In the genomic region with DNA sequence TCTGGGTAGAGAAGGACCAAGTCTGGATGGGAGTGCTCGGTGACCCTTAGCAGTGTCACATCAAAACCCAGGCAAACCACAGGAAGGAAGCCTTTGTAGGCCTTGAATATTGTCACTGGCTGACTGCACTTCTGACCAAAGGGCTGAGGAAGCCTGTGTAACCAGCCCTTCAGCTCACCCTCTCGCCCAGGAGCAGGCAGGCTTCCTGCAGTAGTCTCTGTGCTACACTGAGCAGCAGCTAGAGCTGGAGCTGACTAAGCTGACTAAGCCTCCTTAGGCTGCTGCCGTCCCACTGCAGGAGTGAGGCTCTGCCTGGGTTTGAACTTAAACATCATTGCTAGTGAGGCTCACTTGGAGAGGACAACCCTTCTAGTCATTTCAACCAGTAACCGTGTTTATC, we compare ENCODE assay signal across 19 mouse cellular contexts. TPM values are rescaled to one million over a fixed set of nuclear protein-coding genes. Genes with fewer than 3 reads are reported as not detected.
DNase-seq lines count a peak whose midpoint lies in the region; ATAC-seq and TF ChIP-seq lines count a peak whose summit lies in the region.
"Had no signal": no experiment of that assay in that cellular context is flagged by ENCODE, and none has a peak within 500 bp of the region (broad histone marks: within the 10 kb centered on the region; RNA-seq: fewer than 3 reads in every experiment).

No protein-coding gene starts in this region.

- no peak for TF ChIP-seq EP300 in liver, postnatal 0 days (IDR thresholded peaks at IDR 0.05; ENCODE audit: low read depth)

- no peak overlapping the region for H3K4me3 ChIP-seq in embryonic facial prominence, embryonic 15.5 days (replicated peaks)
- H3K4me3 ChIP-seq in embryonic facial prominence, embryonic 10.5 days: no peak overlapping the region
- H3K4me3 ChIP-seq in liver, embryonic 12.5 days: no peak overlapping the region
- H3K4me3 ChIP-seq in liver, postnatal 0 days (ENCODE audit: low read depth, low read length): no peak overlapping the region
- H3K4me3 ChIP-seq in limb, embryonic 15.5 days: no peak overlapping the region
- H3K4me3 ChIP-seq: heart, adult 2 months; heart, embryonic 15.5 days; liver, embryonic 13.5 days had no signal

- H3K27me3 ChIP-seq in embryonic facial prominence, embryonic 15.5 days: no peaks in the 10 kb centered on the region
- no peaks in the 10 kb centered on the region for H3K27me3 ChIP-seq in embryonic facial prominence, embryonic 10.5 days (replicated peaks; ENCODE audit: low read depth, poor library complexity, severe bottlenecking)
- H3K27me3 ChIP-seq in liver, embryonic 12.5 days (replicated peaks): no peaks in the 10 kb centered on the region
- H3K27me3 ChIP-seq in liver, postnatal 0 days (ENCODE audit: insufficient read depth, low read length): no peaks in the 10 kb centered on the region
- H3K27me3 ChIP-seq in limb, embryonic 15.5 days: no peaks in the 10 kb centered on the region
- H3K27me3 ChIP-seq: heart, embryonic 15.5 days; liver, embryonic 13.5 days had no signal

- H3K9me3 ChIP-seq in embryonic facial prominence, embryonic 15.5 days (replicated peaks): no peaks in the 10 kb centered on the region
- no peaks in the 10 kb centered on the region for H3K9me3 ChIP-seq in embryonic facial prominence, embryonic 10.5 days
- H3K9me3 ChIP-seq in liver, embryonic 12.5 days (replicated peaks): no peaks in the 10 kb centered on the region
- H3K9me3 ChIP-seq in liver, postnatal 0 days (ENCODE audit: low read length): no peaks in the 10 kb centered on the region
- no peaks in the 10 kb centered on the region for H3K9me3 ChIP-seq in limb, embryonic 15.5 days
- H3K9me3 ChIP-seq: heart, embryonic 15.5 days; liver, embryonic 13.5 days had no signal

- 0 out of 2 replicates have a peak overlapping the region, but pooled peaks have one; percentile 9 for H3K27ac ChIP-seq in embryonic facial prominence, embryonic 15.5 days (replicated peaks)
- no peak overlapping the region for H3K27ac ChIP-seq in embryonic facial prominence, embryonic 10.5 days (replicated peaks)
- H3K27ac ChIP-seq in liver, embryonic 12.5 days: 0 out of 2 replicates have a peak overlapping the region, but pooled peaks have one; percentile 33
- H3K27ac ChIP-seq in liver, postnatal 0 days (ENCODE audit: low read depth): no peak overlapping the region
- H3K27ac ChIP-seq in limb, embryonic 15.5 days: peak overlapping the region; percentile 29
- H3K27ac ChIP-seq: heart, embryonic 15.5 days had no signal

- peaks cover 42% of the 10 kb centered on the region for H3K4me1 ChIP-seq in embryonic facial prominence, embryonic 15.5 days
- 0 out of 2 replicates have a peak, but pooled peaks cover 4% of the 10 kb centered on the region for H3K4me1 ChIP-seq in embryonic facial prominence, embryonic 10.5 days
- peaks cover 38% of the 10 kb centered on the region for H3K4me1 ChIP-seq in liver, embryonic 12.5 days
- H3K4me1 ChIP-seq in liver, postnatal 0 days (ENCODE audit: insufficient read depth): peaks cover 12% of the 10 kb centered on the region; the same call in 1 of the 2 replicates
- H3K4me1 ChIP-seq in limb, embryonic 15.5 days: peaks cover 34% of the 10 kb centered on the region

- intact Hi-C loops in heart, postnatal 25 days (cut with DNase I): no loop called here

- no peak for TF ChIP-seq CTCF in liver, postnatal 0 days (IDR thresholded peaks at IDR 0.05; ENCODE audit: low read depth)

- no peak for ATAC-seq in embryonic facial prominence, embryonic 15.5 days (ENCODE audit: insufficient number of reproducible peaks, low FRiP score, low TSS enrichment, low read depth)
- ATAC-seq in liver, embryonic 12.5 days: no peak
- no peak for ATAC-seq in liver, postnatal 0 days
- ATAC-seq in limb, embryonic 15.5 days (ENCODE audit: insufficient number of reproducible peaks, low FRiP score, low TSS enrichment, low read depth): no peak
- ATAC-seq: forebrain, postnatal 0 days; inflammation-experienced regulatory T-cells, adult 6 months had no signal

- 71% methylated on average over 4 of the region's 4 CpGs for WGBS in embryonic facial prominence, embryonic 15.5 days
- WGBS in embryonic facial prominence, embryonic 10.5 days: 88% methylated on average over 4 of the region's 4 CpGs
- WGBS in liver, embryonic 12.5 days (ENCODE audit: insufficient replicate concordance): 37% methylated on average over 4 of the region's 4 CpGs
- 47% methylated on average over 4 of the region's 4 CpGs for WGBS in liver, postnatal 0 days (ENCODE audit: insufficient replicate concordance)
- 65% methylated on average over 4 of the region's 4 CpGs for WGBS in limb, embryonic 15.5 days

- no peak overlapping the region for H3K4me2 ChIP-seq in embryonic facial prominence, embryonic 15.5 days (replicated peaks)
- no peak overlapping the region for H3K4me2 ChIP-seq in liver, embryonic 12.5 days
- H3K4me2 ChIP-seq in liver, postnatal 0 days (ENCODE audit: low read depth, low read length): no peak overlapping the region
- no peak overlapping the region for H3K4me2 ChIP-seq in limb, embryonic 15.5 days
- H3K4me2 ChIP-seq: heart, embryonic 15.5 days; liver, embryonic 13.5 days had no signal

- no peak for DNase-seq in embryonic facial prominence, embryonic 10.5 days (ENCODE audit: low spot score)
- DNase-seq in liver, postnatal 0 days: no peak
- peak; percentile 91 for DNase-seq in 416B (ENCODE audit: low read depth)
- DNase-seq in heart, postnatal 25 days (ENCODE audit: low spot score): no peak
- DNase-seq in lung, postnatal 10 days: no peak
- DNase-seq: cerebellum, postnatal 14 days; forebrain, postnatal 0 days; gastrocnemius, postnatal 14 days; heart, adult 2 months; kidney, adult 9 months; kidney, postnatal 4 days; liver, embryonic 13.5 days; retina, postnatal 1 day; right cerebral cortex, postnatal 4 days had no signal

- H3K9ac ChIP-seq in embryonic facial prominence, embryonic 15.5 days: no peak overlapping the region
- no peak overlapping the region for H3K9ac ChIP-seq in liver, embryonic 12.5 days
- no peak overlapping the region for H3K9ac ChIP-seq in liver, postnatal 0 days (replicated peaks)
- no peak overlapping the region for H3K9ac ChIP-seq in limb, embryonic 15.5 days
- H3K9ac ChIP-seq: forebrain, postnatal 0 days; heart, embryonic 15.5 days had no signal

- H3K36me3 ChIP-seq in embryonic facial prominence, embryonic 15.5 days: peaks cover 99% of the 10 kb centered on the region
- peaks cover 100% of the 10 kb centered on the region for H3K36me3 ChIP-seq in embryonic facial prominence, embryonic 10.5 days (replicated peaks)
- H3K36me3 ChIP-seq in liver, embryonic 12.5 days: peaks cover 100% of the 10 kb centered on the region
- H3K36me3 ChIP-seq in liver, postnatal 0 days (replicated peaks; ENCODE audit: insufficient read depth, low read length): peaks cover 95% of the 10 kb centered on the region
- peaks cover 98% of the 10 kb centered on the region for H3K36me3 ChIP-seq in limb, embryonic 15.5 days

RNA-seq across cellular contexts. Expression of gene Ctnnb1, which starts 31.6 kb away (rescaled TPM):
- 614 and 657 TPM in 2 replicates for polyA plus RNA-seq in embryonic facial prominence, embryonic 15.5 days (2015; fragmentation: Nextera tagmentation; extraction: Ambion mirVana)
- polyA plus RNA-seq in embryonic facial prominence, embryonic 10.5 days (2016; fragmentation: Nextera tagmentation; extraction: Ambion mirVana): 584 and 637 TPM in 2 replicates
- 158 and 161 TPM in 2 replicates for polyA plus RNA-seq in liver, embryonic 12.5 days (2016; fragmentation: Nextera tagmentation; extraction: Ambion mirVana)
- 66.5 and 72.7 TPM in 2 replicates for polyA plus RNA-seq in liver, postnatal 0 days (2015; fragmentation: Nextera tagmentation; extraction: Ambion mirVana)
- polyA plus RNA-seq in limb, embryonic 15.5 days (2015; fragmentation: Nextera tagmentation; extraction: Ambion mirVana): 567 and 601 TPM in 2 replicates
- 100 to 1,000 TPM; 450 to 481 TPM for total RNA-seq in heart, postnatal 25 days (2021)

Comparison
In these comparisons a context has a peak if more than half of its experiments do, and no peak if none do; other contexts are left out.
1. H3K27ac ChIP-seq: peak in embryonic facial prominence, embryonic 15.5 days (single experiment), liver, embryonic 12.5 days (single experiment) and limb, embryonic 15.5 days (single experiment); none in embryonic facial prominence, embryonic 10.5 days (single experiment) and liver, postnatal 0 days (single experiment).